Mouse (Mus musculus) adrenal gland, postnatal 25 days (tissue): Measurements from ENCODE around the gene Rpl28. TPM values are rescaled to one million over a fixed set of nuclear protein-coding genes. Genes with fewer than 3 reads are reported as not detected.

Experiments
- DNase-seq: peaks from one replicate; pipeline ENCODE4 v3.0.0; 2021; ENCODE audit warnings: mixed read lengths
- total RNA-seq: library from RNA; stranded (reverse); gene quantifications from 2 replicates; pipeline ENCODE4 v1.2.3, GENCODE M21; 2021

Gene Rpl28
- total RNA-seq, 1 experiment from 2014 or later: 922 TPM

DNA sequence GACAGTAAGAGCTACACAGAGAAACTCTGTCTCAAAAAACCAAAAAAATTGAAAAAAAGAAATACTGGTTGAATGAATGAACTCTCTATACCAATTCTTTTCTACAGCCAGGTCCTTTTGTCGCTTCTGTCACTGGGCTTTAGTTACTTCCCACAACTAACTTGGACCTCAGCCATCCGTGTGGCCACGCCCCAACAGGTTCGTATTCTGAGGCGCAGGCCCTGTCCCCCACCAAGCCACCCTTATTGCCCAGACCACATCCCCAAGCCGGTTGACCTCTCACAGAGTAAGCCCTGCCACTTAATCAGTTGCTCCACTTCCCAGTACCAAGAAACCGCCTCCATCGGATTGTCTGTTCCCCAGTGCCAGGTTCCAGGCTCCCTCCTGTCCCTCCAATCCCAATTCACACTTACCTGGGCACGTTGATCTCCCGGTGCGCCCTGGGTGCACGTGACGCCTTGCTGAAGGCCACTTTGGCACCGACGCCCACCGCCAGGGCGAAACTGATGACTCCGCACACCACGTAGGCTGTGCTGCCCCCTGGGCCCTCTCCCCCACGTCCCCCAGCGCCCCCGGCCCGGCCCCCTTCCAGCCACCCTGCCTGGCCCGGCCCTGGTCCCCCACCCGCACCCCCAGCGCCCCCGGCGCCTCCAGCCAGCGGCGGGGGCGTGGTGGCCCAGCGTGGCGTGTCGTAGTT is 43.1 kb downstream of the Rpl28 start:
- DNase-seq: no peak

- peak; percentile 77 for DNase-seq
Measured at GRCm38 (mm10) chr7:4836351-4836792, 43.7 kb downstream of the Rpl28 start.

DNA sequence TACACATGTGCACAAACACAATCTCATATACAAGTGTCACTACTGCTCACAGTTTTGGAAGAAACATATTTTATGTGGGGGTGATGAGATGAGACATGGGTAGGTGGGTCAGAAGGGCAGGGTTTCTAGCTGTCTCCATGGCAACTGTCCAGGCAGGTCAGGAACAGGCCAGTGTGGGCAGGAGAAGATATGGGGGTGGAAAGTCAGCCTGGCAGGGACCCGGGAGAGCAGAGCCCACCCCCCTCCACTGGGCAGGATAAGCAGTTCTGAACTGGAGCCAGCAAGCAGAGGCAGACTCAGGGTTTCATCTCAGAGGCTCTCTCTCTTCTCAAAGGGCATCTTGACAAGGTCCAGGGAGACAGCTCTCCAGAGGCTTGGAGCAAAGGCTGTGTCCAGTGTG is 45.0 kb downstream of the Rpl28 start:
- DNase-seq: no peak

DNA sequence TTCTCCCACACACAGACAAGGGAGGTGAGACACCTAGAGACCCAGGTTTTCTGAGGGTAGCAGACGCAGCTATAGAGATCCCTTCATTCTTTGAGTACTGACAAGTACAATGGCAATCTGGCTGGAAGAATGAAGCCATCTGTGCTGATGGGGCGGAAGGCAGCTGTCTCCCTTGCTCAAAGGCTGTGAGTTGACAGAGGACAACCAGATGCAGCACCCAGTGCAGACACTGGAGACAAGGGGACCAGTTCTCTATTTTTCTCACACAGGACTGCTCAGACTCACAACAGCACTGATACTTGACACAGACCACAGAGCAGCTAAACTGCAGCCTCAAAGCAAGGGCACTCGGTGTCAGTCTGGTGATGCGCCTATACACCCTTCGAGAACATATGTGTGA is 49.4 kb downstream of the Rpl28 start:
- no peak for DNase-seq

DNA sequence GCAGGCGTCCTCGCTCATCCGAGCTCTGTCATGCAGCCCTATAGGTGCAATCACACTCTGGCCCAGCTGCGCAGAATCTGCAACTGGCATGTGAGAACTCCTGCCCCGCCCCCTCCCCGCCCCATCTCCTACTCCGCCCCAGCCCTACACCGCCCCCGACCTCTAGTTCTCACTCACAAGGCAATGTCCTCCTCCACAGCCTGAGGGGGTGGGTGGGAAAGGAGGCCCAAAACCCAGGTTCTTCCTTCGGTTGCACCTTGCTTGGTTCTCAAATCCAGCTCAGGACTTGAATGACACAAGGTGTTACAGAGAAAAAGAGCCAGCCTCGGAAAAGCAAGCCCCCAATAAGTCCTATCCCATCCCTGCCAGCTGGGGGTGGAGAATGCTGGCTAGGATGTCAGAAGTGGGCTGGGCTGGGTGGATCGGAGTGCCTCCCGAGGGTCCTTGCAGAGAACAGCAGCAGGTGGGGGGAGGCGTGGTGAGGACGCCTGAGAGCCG is 50.0 kb downstream of the Rpl28 start:
- no peak for DNase-seq

- peak; percentile 49 for DNase-seq
Measured at GRCm38 (mm10) chr7:4843604-4844244, 51.0 kb downstream of the Rpl28 start.

GRCm38 (mm10) chr7:4844245-4844916 is 51.7 kb downstream of the Rpl28 start, which contains the start of gene Shisa7:
Gene Shisa7 (minus strand): TSS chr7:4844696.
- DNase-seq: no peak

Other genes starting within 250 kb of the Rpl28 start
- gene Syt5, start 245.3 kb upstream of the Rpl28 start, total RNA-seq: 7.0 and 8.9 TPM in 2 replicates
- not detected in 2 replicates for gene Ptprh, start 188.8 kb upstream of the Rpl28 start, total RNA-seq
- 9.3 and 10.2 TPM in 2 replicates for gene Tmem86b, start 161.5 kb upstream of the Rpl28 start, total RNA-seq
- gene Ppp6r1, start 133.9 kb upstream of the Rpl28 start, total RNA-seq: 98.1 and 99.6 TPM in 2 replicates
- 42.2 and 47.8 TPM in 2 replicates for gene Hspbp1, start 107.8 kb upstream of the Rpl28 start, total RNA-seq
- gene Brsk1, start 102.3 kb upstream of the Rpl28 start, total RNA-seq: 4.2 and 6.5 TPM in 2 replicates
- gene Tmem150b, start 67.6 kb upstream of the Rpl28 start, total RNA-seq: 0.24 TPM in 1 of 2 replicates, not detected in the other
- 64.5 and 70.1 TPM in 2 replicates for gene Kmt5c, start 52.8 kb upstream of the Rpl28 start, total RNA-seq
- 9.4 and 10.6 TPM in 2 replicates for gene Cox6b2, start 39.8 kb upstream of the Rpl28 start, total RNA-seq
- not detected in 2 replicates for gene Fam71e2, start 21.6 kb upstream of the Rpl28 start, total RNA-seq
- gene Il11, start 10.0 kb upstream of the Rpl28 start, total RNA-seq: 0.15 TPM in 1 of 2 replicates, not detected in the other
- gene Tmem190, start 9.9 kb upstream of the Rpl28 start, total RNA-seq: not detected in 2 replicates
- gene Tmem238, start 3.2 kb upstream of the Rpl28 start, total RNA-seq: 13.4 and 16.4 TPM in 2 replicates
- 114 and 127 TPM in 2 replicates for gene Ube2s, start 19.7 kb downstream of the Rpl28 start, total RNA-seq
- gene Shisa7, start 51.8 kb downstream of the Rpl28 start, total RNA-seq: 2.0 and 2.2 TPM in 2 replicates
- gene Isoc2b, start 77.4 kb downstream of the Rpl28 start, total RNA-seq: 24.0 and 30.5 TPM in 2 replicates
- gene Isoc2a, start 84.3 kb downstream of the Rpl28 start, total RNA-seq: 42.1 and 48.2 TPM in 2 replicates
- gene Gm36210, start 113.6 kb downstream of the Rpl28 start, total RNA-seq: not detected in 2 replicates
- 16.4 and 19.0 TPM in 2 replicates for gene Zfp628, start 122.3 kb downstream of the Rpl28 start, total RNA-seq
- 7.7 and 9.1 TPM in 2 replicates for gene Nat14, start 129.2 kb downstream of the Rpl28 start, total RNA-seq
- 2.0 and 3.2 TPM in 2 replicates for gene Ssc5d, start 132.9 kb downstream of the Rpl28 start, total RNA-seq
- gene Sbk2, start 171.5 kb downstream of the Rpl28 start, total RNA-seq: 0.55 TPM in 1 of 2 replicates, not detected in the other
- gene Sbk3, start 178.3 kb downstream of the Rpl28 start, total RNA-seq: 0.15 TPM in 1 of 2 replicates, not detected in the other
- gene Zfp579, start 203.3 kb downstream of the Rpl28 start, total RNA-seq: 21.1 and 31.6 TPM in 2 replicates
- gene Zfp524, start 221.5 kb downstream of the Rpl28 start, total RNA-seq: 15.3 and 17.6 TPM in 2 replicates
- 18.7 and 26.4 TPM in 2 replicates for gene Fiz1, start 221.8 kb downstream of the Rpl28 start, total RNA-seq
- not detected in 2 replicates for gene Gm44973, start 222.6 kb downstream of the Rpl28 start, total RNA-seq
- 27.7 and 34.3 TPM in 2 replicates for gene Zfp865, start 227.5 kb downstream of the Rpl28 start, total RNA-seq
- gene Ccdc106, start 227.7 kb downstream of the Rpl28 start, total RNA-seq: 1.00 and 1.1 TPM in 2 replicates
- gene 4632433K11Rik, start 241.2 kb downstream of the Rpl28 start, total RNA-seq: 1.1 TPM in 1 of 2 replicates, not detected in the other
- gene Zfp784, start 245.6 kb downstream of the Rpl28 start, total RNA-seq: 4.7 and 5.5 TPM in 2 replicates